Mouse (Mus musculus) frontal cortex, postnatal 25 days (tissue): Measurements from ENCODE around the gene Atf6b.

Experiments used
- DNase-seq, 2 experiments: peaks; one replicate each; pipeline ENCODE4 v3.0.0; 2022; ENCODE audit warnings: low spot score in 2 of 2

The Atf6b gene

GRCm38 (mm10) chr17:34627093-34627942 lies 19.6 kb upstream of the Atf6b start:
- peak; percentile 65 to 76 for DNase-seq

GRCm38 (mm10) chr17:34627943-34628643 lies 18.9 kb upstream of the Atf6b start, which contains the start of gene Ppt2:
Gene Ppt2, minus strand, starts transcription at chr17:34628510.
- DNase-seq: no peak

DNA sequence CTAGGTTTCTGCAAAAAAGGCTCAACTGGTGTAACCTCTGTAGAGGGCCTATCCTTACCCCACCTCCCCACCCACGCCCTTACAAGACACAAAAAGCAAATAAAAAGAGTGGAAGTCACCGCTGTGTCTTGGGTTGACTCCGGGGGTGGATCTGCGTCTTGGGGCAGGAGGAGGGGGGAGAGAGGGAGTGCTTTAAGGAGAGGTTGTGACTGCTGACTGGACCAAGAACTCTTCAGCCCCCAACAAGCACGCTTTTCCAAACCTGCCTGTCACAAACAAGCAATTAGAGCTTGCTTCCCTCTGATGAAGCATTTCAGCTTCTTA lies 18.3 kb upstream of the Atf6b start:
- no peak for DNase-seq

- DNase-seq: no peak
Observed at GRCm38 (mm10) chr17:34629221-34629751, 17.7 kb upstream of the Atf6b start, which contains the start of gene Prrt1. Gene Prrt1, plus strand, starts transcription at chr17:34629533.

GRCm38 (mm10) chr17:34629796-34630603 lies 16.9 kb upstream of the Atf6b start:
- no peak for DNase-seq

DNA sequence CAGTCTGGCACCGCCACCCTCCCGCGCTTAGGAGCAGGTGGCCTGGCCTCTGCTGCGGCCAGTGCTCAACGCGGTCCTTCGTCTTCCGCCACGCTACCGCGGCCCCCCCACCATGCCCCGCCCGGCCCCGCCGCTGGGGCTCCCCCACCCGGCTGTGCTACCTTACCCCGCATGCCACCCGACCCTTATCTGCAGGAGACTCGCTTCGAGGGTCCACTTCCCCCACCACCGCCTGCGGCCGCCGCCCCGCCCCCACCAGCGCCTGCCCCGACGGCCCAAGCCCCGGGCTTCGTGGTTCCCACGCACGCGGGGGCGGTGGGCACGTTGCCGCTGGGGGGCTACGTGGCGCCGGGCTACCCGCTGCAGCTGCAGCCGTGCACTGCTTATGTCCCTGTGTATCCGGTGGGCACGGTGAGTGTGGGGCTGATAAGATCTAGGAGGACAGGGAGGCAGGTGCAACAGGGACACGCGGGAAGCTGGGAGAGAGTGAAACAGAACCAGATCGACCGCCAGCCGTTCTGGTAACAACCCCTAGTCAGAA lies 16.1 kb upstream of the Atf6b start:
- no peak for DNase-seq

DNA sequence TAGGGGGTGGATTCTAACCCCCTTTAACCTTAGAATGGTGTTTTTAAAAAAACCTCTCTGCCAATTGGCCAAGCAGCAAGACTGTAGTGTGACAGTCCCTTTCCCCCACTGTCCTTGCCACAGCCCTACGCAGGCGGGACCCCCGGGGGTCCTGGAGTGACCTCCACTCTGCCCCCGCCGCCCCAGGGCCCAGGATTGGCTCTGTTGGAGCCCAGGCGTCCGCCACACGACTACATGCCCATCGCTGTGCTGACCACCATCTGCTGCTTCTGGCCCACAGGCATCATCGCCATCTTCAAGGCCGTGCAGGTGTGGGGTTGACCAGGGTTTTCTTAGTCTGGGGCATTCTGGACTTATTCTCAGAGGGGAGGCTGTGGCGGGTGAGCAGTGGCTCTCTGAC lies 15.3 kb upstream of the Atf6b start:
- DNase-seq: no peak

DNA sequence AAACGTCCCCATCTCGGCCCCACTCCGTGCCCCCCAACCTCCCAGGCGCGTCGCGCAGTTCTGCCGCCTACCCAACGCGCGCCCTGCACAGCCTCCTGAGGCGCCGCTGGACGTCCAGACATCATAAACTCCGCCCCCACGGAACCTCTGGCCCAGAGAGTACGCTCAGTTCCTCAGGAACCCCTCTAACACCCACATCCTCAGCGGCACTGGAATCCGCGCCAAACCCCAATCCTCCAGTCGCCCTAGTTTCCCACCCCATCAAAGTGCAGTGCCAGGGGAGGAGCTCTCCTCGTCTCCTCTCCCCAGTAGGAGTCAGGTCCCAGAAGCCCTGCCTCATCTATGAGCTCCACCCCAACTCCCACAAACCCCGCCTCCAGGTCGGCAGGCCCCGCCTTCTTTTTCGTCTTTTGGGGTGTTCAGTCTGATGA lies 14.7 kb upstream of the Atf6b start:
- DNase-seq: peak; percentile 66 to 77

DNA sequence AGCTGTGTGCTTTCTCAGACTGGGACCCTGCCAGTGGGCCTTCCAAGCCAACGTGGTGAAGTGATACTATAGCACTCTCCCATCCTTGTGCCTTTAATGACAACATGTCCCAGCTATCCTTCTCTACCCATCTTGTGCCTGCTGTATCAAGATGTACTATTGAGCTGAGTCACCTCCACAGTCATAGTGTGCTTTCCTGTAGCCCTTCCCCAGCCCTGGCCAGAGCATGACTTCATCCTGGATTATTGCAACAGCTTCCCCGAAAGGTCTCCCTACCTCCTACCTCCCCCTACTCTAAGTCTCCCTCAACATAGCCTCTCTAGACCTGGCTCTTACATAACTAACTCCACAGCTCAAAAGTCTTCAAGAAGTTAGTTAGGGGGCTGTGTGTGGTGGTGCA lies 11.3 kb upstream of the Atf6b start:
- DNase-seq: no peak

- DNase-seq: no peak
Observed at GRCm38 (mm10) chr17:34637459-34637858, 9.5 kb upstream of the Atf6b start.

GRCm38 (mm10) chr17:34639461-34640255 lies 7.3 kb upstream of the Atf6b start:
- DNase-seq: no peak

- no peak for DNase-seq
Observed at GRCm38 (mm10) chr17:34640778-34641601, 6.0 kb upstream of the Atf6b start.

DNA sequence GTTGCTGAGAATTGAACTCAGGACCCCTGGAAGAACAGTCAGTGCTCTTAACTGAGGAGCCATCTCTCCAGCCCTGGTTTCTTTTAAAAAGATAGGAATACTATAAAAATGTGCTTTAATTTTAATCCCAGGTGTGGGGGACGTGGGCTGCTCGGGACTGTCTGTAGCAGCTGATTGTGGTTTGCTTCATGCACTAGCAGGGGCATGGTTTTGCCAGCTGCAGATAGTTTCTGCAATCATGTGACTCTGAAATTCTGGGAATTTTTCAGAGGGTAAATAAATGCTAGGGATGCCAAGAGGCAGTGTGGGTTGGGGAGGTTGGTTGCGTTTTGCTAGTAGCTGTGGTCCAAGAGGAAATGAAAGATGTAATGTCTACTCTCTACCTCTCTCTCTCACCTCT lies 5.0 kb upstream of the Atf6b start:
- DNase-seq: no peak

- no peak for DNase-seq
Observed at GRCm38 (mm10) chr17:34643379-34643778, 3.6 kb upstream of the Atf6b start.

DNA sequence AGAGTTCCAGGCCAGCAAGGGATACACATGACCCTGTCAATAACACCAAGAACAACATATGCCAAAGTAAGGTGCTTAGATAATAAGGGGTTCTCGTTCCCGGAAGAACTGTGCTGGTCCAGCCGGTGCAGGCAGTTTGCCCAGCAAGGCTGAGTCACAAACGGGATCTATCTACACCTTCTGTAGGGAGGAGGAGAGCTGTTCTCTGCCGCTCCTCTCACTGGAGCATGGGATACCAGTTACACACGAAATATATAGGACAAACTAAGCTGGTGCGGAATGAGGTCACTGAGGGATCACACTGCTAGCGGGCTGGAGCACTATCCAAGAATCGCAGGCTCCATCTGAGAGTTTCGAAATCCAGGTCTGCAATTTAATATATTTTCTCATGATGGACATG lies 3.0 kb upstream of the Atf6b start:
- DNase-seq: no peak

- peak; percentile 93 to 96 for DNase-seq
Observed at GRCm38 (mm10) chr17:34644608-34645007, 2.3 kb upstream of the Atf6b start, which contains the start of gene Fkbpl. Gene Fkbpl, plus strand, starts transcription at chr17:34644764.

DNA sequence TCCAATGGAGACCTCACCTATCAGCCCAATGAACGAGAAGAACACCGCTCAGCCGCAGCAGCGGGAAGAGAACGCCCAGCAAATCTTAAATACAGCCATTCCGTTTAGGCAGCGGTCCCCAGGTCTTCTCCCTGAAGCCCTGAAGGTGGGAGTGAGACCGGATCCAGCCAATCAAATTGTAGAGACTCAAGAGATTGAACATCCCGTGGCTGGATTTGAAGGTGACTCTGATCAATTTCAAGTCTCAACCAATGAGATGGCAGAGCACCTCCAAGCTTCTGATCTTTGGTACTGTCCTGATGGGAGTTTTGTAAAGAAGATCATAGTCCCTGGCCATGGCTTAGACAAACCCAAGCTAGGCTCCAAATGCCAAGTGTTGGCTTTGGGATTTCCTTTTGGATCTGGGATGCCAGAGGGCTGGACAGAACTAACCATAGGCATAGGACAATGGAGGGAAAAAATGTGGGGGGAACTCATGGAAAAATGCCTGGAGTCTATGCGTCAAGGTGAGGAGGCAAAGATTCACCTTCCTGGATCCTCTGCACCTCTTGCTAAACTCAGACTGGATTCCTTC lies 1.6 kb upstream of the Atf6b start:
- no peak for DNase-seq

GRCm38 (mm10) chr17:34645831-34646511 lies 975 bp upstream of the Atf6b start:
- DNase-seq: no peak
